Mouse (Mus musculus): ENCODE measurements around the gene Diras2. TPM values are rescaled to one million over a fixed set of nuclear protein-coding genes. Genes with fewer than 3 reads are reported as not detected.

The Diras2 gene
- polyA plus RNA-seq, 2 experiments from 2014 or later: not detected

DNA sequence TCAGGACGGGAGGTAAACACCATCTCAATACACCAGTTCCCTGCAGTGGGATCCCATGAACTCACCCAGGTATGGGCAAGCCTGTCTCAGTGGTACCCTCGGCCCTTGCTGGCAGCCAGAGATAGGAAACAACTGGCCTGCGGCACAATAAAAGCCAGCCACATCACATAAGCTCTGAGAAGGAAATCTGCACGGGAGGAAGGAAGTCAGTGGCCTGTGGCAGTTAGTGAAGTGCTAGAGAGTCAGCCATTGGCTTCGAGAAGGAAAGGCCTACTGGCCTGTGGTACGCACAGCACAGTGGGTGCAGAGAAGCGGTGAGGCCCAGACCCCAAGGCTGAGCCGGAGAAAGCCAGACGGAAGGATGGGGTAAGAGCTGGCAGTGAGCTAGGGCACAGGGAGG is 20.2 kb upstream of the Diras2 start:
- ATAC-seq: no peak

DNA sequence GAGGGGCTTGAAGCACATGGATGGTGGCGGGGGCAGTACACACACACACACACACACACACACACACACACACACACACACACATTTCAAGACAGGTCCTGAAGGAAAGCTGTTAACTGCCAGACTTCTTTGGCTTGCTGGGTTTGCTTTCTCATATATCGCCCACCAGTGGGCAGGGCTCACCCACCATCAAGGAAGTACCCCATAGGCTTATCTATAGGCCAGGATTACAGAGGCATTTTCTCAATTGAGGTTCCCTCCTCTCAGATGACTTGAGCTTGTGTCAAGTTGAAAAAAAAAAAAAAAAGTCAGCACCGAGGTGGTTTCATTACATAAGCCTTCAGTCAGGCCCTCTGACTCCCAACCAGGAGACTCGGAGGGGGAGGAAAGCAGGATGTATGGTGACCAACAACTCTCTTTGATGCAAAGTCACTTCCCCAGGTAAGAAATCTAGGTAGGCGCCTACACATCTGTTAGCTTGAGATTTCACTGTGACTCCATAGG is 19.7 kb upstream of the Diras2 start:
- no peak for ATAC-seq

DNA sequence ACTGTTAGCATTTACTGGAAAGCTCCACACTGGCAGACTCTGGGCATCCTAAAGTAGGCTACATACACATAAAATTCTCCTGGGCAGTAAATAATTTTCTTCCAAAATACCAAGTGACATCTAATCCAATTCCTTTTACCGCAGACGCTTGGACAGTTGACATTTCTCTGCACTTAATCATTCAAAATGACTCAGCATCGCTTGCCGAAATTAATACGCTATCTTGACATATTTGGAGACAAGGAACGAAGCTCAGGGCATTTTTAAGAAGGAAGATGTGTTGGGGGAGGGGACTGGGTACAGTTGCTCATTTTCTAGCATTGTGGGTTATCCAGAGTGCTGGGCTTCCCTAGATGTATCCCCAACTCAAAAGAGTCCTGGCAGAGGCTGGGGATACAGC is 15.2 kb upstream of the Diras2 start:
- ATAC-seq: no peak

DNA sequence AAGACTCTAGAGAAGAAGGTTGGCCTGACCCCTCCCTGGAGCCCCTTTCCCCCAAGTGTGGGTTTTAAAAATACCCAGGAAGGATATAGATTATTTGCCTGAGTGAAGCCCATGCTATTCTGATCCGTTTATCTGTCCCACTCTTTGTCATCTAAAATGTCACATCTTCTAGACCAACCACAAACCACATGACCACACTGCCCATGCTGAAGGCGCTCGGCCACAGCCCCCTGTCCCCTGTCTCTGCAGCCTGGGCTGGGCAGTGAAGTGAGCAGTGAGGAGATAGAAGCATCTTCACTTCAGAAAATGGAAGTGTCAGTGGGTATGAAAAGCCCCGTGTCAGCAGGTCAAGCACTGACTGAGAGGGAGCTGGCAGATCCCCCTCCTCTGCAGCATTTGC is 11.6 kb upstream of the Diras2 start:
- no peak for ATAC-seq

DNA sequence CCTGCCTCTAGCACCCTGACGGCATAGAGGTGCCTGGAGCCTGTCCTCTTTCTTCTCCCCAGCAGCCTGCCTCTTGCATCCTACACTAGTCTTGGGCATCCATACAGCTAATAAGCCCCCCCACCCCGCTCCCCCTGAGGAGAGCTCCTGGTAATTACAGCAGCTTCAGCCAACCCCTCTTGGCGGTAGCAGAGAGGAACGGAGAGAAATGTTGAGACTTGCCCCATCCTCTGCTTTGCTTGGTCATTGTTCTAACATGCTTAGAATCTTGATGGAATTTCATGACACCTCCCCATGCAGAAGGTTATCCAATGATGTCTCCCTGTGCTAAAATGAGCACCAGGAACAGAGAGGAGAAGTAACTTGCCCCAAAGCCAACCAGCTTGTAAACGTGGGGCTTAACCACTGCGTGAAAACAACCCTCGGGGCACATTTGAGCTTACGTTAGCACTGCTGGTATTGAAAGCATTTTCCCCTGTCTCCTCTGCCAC is 11.0 kb upstream of the Diras2 start:
- no peak for ATAC-seq

DNA sequence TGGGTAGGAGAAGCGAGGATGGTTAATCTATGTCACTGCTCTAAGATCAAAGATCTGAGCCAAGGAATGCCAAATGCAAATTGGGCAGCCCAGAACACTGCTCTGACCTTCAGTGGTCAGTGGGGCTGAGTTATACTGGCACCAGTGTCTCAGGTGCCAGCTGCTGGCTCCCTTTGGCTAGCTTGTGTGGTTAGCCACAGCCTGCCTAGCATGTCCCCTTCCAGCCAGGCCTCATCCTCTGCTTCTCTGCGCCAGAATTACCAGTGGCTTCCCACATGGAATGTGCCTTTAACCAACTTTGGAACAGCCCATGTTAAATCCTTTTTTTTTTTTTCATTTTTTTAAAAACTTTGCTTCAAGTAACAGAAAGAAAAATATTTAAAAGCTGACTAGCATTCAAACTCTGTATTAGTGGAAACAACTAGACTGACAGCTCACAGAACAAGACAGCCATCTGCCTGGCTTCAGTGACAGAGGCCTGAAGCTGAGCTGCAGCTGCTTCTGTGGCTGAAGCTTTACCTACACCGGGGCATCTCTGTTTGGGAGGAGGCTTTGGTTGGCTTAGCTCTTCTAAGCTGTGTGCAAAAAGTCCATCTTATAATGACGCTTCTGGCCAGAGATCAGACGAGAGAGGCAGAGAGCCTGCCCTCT is 10.4 kb upstream of the Diras2 start:
- ATAC-seq: no peak

DNA sequence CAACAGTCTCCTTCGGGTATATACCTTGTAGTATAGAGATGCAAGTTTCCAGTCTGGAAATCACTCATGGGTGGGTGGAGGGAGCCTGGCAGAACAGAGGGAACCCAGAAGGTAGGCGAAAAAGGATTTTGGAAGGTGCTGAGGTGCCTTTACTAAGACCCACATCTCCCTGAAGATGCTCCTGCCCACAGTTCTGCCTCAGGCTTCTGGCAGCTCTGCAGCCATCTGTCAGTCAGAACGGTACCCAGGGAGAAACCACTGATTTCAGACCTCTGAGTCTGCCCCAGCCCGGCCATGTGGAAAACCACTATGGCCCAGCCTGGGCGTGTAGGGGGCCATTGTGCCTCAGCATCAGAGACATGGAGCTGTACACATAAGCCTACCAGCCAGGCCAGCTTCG is 8.4 kb upstream of the Diras2 start:
- no peak for ATAC-seq

DNA sequence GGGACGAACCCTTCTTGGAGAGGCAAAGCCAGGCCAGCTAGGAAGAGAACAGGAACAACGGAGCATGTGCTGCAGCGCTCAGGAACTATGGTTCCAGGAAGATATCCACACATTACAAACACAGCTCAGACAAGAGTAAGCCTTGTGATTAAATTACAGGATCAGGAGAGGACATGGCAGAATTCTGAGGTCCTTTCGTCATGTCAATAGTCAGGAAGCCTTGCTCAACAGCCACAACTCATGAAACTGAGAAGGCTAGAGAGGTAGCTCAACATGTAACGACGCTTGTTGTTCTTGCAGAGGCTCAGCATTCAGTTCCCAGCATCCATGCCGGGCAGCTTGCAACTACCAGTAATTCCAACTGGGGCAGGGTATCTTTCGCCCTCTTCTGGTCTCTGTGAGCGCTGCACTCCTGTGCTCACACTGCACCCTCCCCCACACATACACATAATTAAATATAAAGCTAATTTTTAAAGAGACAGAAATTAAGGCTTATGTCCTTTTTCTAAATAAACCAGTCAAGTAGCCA is 7.6 kb upstream of the Diras2 start:
- ATAC-seq: no peak

DNA sequence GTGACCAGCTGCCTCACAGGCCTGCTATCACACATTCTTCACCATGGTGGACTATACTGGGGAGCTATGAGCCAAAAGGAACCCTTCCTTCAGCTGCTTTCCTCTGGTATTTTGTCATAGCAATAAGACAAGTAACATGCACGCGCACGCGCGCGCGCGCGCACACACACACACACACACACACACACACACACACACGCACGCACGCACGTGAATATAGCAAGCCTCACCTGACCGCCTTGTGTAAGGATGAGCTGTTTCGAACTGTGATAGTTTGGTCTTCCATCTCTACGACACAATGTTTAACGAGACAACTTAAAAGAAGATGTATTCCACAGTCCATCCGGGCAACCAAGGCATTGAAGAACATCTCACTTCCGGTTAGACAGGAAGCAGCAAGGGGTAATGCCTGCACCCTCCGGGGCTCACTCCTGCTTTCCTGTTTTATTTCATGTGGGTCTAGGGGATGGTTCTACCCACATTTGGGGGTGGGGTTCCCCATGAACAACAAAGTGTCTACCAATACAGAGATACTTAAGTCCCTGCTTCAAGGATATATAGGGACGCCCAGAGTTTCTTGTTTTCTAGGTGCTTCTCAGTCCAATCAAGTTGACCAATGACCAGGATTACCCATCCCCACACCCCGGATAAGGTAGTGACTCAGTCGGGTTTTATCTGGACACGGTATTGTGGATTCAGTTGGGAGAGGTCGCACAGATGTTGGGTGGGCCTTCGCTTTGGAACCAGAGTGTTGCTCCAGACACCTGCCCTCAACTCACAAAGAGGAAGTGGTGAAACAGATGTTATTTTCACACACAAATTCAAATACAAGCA is 6.9 kb upstream of the Diras2 start:
- no peak for ATAC-seq

DNA sequence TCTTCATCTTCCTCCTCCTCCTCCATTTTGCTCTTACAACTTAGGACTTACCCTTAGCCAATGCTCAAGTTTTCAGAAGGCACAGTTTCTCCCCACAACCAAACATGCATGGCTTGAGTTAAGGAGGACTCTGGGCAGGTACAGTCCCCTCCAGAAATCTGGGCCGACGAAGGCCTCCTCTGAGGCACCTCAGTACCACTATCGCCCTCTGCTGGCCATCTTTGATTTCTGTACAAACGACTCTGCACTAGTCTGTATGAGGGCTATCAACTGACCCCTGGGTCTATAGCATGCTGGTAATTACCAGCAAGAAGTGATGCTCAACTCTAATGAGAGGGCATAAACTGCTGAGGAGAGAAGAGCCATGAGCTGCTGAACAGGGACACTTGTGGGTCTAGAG is 4.5 kb upstream of the Diras2 start:
- ATAC-seq: no peak

DNA sequence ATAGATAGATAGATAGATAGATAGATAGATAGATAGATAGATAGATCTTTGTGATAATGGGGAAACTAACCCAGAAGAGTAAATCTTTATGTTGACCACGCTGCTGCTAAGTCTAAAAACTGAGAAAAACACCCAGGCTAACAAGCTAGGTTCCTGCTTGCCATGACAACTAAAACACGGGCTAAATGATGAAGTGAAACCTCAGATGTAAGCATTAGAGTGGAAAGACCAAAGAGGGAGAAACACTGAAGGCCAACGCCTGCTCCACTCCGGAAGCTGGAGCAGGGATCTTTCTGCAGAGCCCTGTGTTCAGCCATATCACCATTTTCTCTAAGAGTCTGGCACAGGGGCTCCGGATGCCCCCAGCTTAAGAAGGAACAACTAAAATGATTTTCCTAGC is 2.6 kb upstream of the Diras2 start:
- ATAC-seq: no peak

DNA sequence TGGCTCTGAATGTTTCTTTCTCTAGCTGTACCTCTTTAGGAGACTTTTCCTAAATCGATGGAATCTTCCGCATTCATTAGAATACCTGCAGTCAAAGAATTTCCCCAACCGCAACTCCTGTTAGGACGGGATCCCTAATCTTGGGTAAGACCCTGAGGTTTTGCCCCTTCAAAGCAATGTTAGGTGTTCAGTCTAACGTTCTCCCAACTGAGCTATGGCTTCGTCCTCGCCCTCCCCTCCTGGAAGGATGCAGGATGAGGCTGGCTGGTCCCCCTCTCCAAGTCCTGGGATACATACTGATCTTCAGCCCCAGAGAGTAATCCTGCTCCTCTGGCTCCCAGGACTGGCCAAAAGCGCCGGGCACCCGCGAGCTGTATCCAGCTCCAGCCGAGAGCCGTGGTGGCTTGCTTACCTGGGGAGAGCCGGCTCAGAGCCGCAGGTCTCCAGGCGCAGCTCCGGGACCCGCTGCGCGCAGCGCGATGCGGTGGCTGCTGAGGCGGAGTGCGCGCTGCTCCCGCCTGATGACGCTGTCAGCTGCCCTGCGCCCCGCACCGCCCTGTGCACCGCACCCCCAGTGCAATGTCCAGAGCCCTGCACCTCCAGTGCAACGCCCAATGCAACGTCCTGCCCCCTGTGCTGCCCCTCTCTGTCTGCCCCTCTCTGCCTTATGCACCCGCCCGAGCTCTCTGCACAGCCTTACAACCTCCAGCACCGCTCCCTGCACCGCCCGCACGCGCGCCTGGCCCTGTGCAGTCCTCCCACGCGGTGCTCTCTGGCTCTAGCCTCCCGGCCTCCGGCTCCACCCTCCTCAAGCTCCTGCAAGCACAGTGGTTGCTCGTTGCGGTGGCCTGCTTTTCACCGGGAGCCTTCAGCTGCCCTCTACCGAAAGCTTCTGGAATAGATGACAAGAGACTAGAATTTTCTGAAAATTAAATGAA is 802 bp downstream of the Diras2 start:
- ATAC-seq: no peak

DNA sequence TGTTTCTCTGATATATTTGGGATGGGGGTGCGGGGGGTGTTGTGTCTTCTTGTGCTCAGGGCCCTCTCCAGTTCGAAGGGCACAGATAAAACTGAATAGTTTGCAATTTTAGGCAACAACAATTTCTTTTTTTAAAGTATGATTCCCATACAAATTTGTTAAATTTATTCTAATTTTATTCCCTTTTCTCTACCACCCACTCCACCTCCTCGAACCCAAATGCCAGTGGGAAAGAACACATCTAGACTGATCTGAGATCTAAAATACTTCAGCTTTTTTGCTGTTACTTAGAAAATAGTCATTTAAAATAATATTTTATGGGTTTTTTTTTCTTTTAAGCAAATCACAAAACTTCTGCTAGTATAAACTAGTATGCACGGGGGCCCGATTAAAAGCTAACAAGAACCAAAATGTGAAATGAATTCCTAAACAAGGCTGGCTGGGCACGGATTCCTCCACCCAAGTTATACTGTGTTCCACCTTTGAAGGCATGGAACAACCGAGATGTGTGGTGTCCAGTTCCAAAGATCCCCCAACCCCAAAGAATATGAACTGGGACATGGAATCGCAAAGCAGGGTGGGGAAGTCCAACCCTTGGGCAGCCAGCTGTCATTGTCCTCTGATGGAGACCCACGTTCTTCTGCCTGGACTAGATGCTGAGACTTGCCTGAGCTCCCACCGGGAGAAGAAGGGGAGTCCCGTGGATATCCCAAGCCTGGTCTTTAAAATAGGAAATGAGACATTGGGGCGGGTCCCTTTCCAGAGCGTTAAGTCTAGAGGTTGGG is 1.7 kb downstream of the Diras2 start:
- no peak for ATAC-seq

DNA sequence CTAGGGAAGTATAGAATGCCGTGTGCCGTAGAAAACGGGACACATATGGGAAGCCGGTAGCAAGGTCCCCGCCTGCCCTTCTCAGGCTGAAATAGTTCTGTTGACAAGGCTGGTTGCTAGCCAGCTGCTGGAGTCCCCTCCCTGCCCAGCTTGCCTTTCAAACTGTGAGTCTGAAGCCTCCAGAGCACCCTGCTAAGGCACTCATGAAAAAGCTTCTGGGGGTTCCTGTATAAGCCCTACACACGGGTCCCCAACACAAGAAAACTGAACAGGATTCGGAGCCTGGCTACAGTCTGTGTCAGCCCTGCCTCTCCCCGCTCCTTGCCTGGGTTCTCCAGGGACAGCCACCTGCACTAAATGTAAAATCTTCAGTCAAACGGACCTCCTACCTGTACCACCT is 2.3 kb downstream of the Diras2 start:
- ATAC-seq: no peak

DNA sequence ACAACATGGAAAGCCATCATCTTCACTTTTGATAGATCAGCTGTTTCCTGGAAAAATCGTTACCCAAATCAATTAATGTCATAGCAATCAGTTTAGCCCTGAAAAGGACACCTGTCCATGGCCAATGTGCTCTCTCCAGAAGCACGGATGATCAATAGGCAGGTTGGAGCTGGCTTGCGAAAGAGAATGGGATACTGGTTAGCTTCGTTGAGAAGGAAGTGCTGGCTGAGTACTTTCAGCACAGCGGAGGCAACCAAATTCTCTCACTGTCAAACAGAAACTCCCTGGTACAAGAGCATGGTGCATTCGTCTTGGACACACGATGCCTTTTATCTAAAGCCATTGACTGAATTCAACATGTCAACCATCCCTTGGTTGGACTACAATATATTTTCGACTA is 2.8 kb downstream of the Diras2 start:
- ATAC-seq: no peak

DNA sequence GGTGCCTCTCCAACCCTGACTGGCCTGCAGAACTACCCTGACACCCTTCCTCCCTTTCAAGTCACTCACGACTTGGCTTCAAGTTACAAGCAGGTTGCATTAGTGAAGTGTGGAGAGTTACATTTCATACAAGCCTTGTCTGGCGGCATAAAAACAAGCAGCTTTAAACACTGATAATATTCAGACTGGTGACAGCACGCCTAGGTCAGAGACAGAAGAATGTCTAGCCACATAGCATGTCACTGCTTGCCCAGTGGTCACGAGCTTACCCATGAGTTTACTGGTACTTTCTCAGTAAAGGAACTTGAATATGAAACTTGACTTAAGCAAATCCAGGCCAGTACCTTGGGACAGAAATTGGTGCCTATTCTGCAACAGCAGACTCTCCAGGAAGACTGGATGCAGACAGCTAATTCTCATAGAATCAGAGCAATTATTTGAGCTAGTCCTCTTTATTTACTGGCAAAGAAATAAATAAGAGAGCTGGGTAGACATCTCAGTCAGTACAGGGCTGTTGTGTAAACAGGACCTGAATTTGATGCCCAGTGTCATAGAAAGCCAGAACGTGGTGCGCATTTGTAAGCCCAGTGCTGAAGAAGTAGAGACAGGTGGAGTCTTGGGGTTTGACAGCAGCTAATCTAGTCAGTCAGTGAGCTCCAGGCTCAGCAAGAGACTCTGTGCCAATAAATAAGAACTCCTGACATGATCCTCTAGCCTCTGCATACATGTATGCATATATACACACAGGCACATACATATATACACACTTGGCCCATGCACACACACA is 4.6 kb downstream of the Diras2 start:
- ATAC-seq: no peak

DNA sequence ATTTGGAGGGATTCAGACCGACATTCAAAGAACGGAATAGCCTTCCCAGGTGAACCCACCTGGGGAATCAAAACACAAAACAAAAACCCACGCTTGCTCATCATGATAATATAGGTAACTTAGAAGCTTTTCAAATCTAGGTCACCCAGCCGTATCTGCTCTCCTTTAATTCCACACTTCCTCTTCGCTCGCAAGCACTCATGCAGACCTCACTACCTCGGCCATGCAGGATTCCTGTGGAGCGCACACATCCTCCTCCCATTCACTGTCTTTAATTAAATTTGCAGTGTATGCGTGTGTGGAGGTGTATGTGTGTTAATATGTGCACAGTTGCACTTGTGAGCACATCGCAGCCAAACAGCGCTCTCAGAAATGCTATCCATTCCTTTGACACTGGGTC is 6.8 kb downstream of the Diras2 start:
- ATAC-seq: no peak

DNA sequence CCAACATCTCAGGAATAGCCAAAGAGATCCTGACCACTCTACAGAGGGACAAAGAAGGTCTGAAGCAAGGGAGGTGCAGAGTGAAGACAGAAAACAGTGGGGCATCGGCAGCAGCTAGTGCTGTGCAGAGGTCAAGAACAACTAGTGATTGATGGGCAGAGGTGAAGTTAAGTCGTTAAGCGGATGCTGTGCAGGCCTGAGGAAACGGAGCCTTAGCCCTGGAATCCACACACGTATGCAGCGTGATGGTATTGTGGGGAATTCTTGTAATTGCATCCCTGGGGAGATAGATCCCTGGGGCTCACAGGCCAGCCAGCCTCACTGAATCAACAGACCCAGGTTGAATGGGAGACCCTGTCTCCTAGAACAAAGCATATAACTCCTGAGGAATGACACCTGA is 9.9 kb downstream of the Diras2 start:
- ATAC-seq: no peak

DNA sequence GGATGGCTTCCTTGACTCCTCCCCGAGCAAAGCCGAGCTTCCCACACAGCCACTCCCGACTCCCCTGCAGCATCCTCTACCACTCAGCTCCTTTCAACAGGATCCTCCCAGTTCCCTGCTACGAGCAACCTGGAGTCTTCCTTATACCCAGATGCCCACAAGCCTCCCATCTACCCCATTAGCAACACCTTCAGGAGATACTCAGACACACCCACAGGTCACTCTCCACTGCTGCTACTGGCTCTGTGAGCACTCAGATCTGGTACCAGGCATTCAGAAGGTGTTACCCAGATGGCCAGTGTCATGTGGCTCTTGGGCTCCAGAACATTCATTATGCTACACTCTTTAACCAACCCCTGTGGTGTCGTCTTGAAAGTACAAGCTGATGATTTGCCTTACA is 11.7 kb downstream of the Diras2 start:
- ATAC-seq: no peak

DNA sequence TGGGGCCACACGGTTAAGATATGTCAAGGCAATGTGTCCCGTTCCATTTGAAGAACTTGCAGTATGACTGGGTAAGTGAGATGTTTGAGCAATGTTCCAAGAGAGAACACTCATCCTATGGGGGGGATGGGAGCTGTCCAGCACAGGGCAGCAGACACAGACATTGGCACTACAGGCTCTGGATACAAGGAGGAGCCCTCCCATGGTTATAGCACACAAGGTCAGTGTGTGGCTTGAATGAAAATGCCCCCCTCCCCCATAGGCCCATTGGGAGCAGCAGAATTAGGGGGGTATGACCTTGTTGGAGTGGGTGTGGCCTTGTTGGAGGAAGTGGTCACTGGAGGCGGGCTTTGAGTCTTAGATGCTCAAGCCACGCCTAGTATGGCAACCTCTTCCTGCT is 12.7 kb downstream of the Diras2 start:
- ATAC-seq: no peak

DNA sequence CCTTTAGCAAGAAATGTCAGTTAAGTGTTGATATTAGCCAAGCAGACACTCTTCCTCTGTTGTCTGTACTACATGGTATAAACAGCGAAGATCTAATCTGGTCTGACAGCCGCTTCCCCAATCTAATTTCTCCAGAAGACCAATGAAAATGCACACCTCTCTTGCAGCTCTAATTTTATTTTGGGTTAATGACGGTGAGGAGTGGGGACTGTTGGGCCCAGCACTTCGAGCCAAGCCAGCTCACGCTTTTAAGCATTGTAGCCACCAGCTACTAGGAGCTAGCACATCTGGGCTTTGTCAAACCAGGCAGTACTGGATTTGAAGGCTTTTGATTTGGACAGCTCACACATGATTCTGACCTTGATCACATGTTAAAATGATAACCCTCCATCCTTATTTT is 14.1 kb downstream of the Diras2 start:
- ATAC-seq: no peak
